ENCODE assay signal across 15 mouse cellular contexts in genomic region chr10:80698605-80699004, GRCm38 (mm10). TPM values are rescaled to one million over a fixed set of nuclear protein-coding genes. Genes with fewer than 3 reads are reported as not detected.
A peak's percentile ranks its signal among the peaks of the same experiment; 100 is the strongest.
DNase-seq lines count a peak whose midpoint lies in the region; ATAC-seq and TF ChIP-seq lines count a peak whose summit lies in the region.
"Had no signal": no experiment of that assay in that cellular context is flagged by ENCODE, and none has a peak within 500 bp of the region (broad histone marks: within the 10 kb centered on the region; RNA-seq: fewer than 3 reads in every experiment).

No protein-coding gene starts in this region.

- no peak for TF ChIP-seq CTCF in CH12.LX (conservative IDR thresholded peaks at IDR 0.05 in 1 of 2, IDR thresholded peaks at IDR 0.05 in 1 of 2; ENCODE audit: low read depth in 2 of 2, low read length in 2 of 2)
- no peak for TF ChIP-seq CTCF in liver, embryonic 14.5 days (IDR thresholded peaks at IDR 0.05; ENCODE audit: low read depth)

- peaks cover 23% of the 10 kb centered on the region for H3K79me2 ChIP-seq in CH12.LX (replicated peaks; ENCODE audit: control insufficient read depth, extremely low read depth, insufficient read depth, poor library complexity, severe bottlenecking)

- TF ChIP-seq RAD21 in CH12.LX (IDR thresholded peaks at IDR 0.05; ENCODE audit: low read depth, low read length), result no peak

- dilution Hi-C loops in CH12.LX (cut with MboI; ENCODE audit: extremely low pct_ligation_motif_present, extremely low pct_unique_long_range_greater_than_20kb, low sequenced_read_pairs), result no loop called here

- H3K27ac ChIP-seq in liver, embryonic 11.5 days (ENCODE audit: low read depth, low read length), result peak overlapping the region; percentile 84
- H3K27ac ChIP-seq in CH12.LX (ENCODE audit: insufficient read depth, low read depth), result peak overlapping the region; percentile 93
- peak overlapping the region; percentile 87 for H3K27ac ChIP-seq in liver, embryonic 14.5 days
- H3K27ac ChIP-seq: forebrain, embryonic 13.5 days; limb, embryonic 12.5 days; midbrain, embryonic 15.5 days had no signal

- H3K9me3 ChIP-seq in erythroblast, embryonic 14.5 days (ENCODE audit: control insufficient read depth, low read length), result no peaks in the 10 kb centered on the region
- H3K9me3 ChIP-seq in liver, embryonic 11.5 days (ENCODE audit: control insufficient read depth, low read length), result no peaks in the 10 kb centered on the region
- no peaks in the 10 kb centered on the region for H3K9me3 ChIP-seq in CH12.LX (replicated peaks; ENCODE audit: low read length)
- no peaks in the 10 kb centered on the region for H3K9me3 ChIP-seq in liver, embryonic 14.5 days (ENCODE audit: control insufficient read depth, low read length)
- H3K9me3 ChIP-seq: forebrain, embryonic 13.5 days; limb, embryonic 12.5 days; midbrain, embryonic 15.5 days had no signal

- H3K4me2 ChIP-seq in liver, embryonic 11.5 days, result peak overlapping the region; percentile 56
- H3K4me2 ChIP-seq in CH12.LX (ENCODE audit: insufficient read depth, low read depth, poor library complexity, severe bottlenecking), result peak overlapping the region; percentile 43
- peak overlapping the region; percentile 74 for H3K4me2 ChIP-seq in liver, embryonic 14.5 days (ENCODE audit: low read depth)
- H3K4me2 ChIP-seq: forebrain, embryonic 13.5 days; limb, embryonic 12.5 days; midbrain, embryonic 15.5 days had no signal

- 74% methylated on average over 9 of the region's 9 CpGs for WGBS in liver, embryonic 11.5 days
- WGBS in liver, embryonic 14.5 days (ENCODE audit: insufficient replicate concordance), result 60% methylated on average over 9 of the region's 9 CpGs

- H3K4me3 ChIP-seq in erythroblast, embryonic 14.5 days (replicated peaks), result peak overlapping the region; percentile 58
- peak overlapping the region; percentile 2; the same call in 1 of the 2 replicates for H3K4me3 ChIP-seq in liver, embryonic 11.5 days (ENCODE audit: low read depth, low read length)
- H3K4me3 ChIP-seq in CH12.LX (replicated peaks in 1 of 3; ENCODE audit: low read depth in 2 of 3, low read length in 2 of 3, poor library complexity in 1 of 3), result peak overlapping the region in 2 of 3 experiments; percentile 27 to 35
- H3K4me3 ChIP-seq in liver, embryonic 14.5 days (ENCODE audit: insufficient read depth in 1 of 2, low read depth in 2 of 2, low read length in 2 of 2), result no peak overlapping the region
- H3K4me3 ChIP-seq: forebrain, embryonic 13.5 days; midbrain, embryonic 15.5 days had no signal

- peaks cover 57% of the 10 kb centered on the region for H3K36me3 ChIP-seq in erythroblast, embryonic 14.5 days (ENCODE audit: control insufficient read depth)
- peaks cover 7% of the 10 kb centered on the region; the same call in 1 of the 2 replicates for H3K36me3 ChIP-seq in liver, embryonic 11.5 days (ENCODE audit: control insufficient read depth, insufficient read depth, low read length)
- peaks cover 0 to 15% of the 10 kb centered on the region in 2 experiments for H3K36me3 ChIP-seq in CH12.LX (replicated peaks in 1 of 2; ENCODE audit: control insufficient read depth in 1 of 2, insufficient read depth in 1 of 2, low read length in 1 of 2)
- no peaks in the 10 kb centered on the region for H3K36me3 ChIP-seq in liver, embryonic 14.5 days (replicated peaks; ENCODE audit: control insufficient read depth, insufficient read depth, low read depth)

- peak overlapping the region; percentile 47; the same call in 1 of the 2 replicates for H3K9ac ChIP-seq in liver, embryonic 11.5 days (ENCODE audit: low read depth, low read length)
- no peak overlapping the region for H3K9ac ChIP-seq in CH12.LX (ENCODE audit: insufficient read depth, low read depth)
- peak overlapping the region; percentile 53 for H3K9ac ChIP-seq in liver, embryonic 14.5 days (replicated peaks)
- H3K9ac ChIP-seq: midbrain, embryonic 15.5 days had no signal

- ATAC-seq in erythroblast, adult 5-6 weeks (replicated peaks; ENCODE audit: low FRiP score, poor library complexity, severe bottlenecking), result no peak
- ATAC-seq in liver, embryonic 11.5 days (replicated peaks; ENCODE audit: low FRiP score), result no peak
- no peak for ATAC-seq in liver, embryonic 14.5 days (ENCODE audit: insufficient read depth)
- ATAC-seq: forebrain, embryonic 13.5 days; midbrain, embryonic 15.5 days had no signal

- TF ChIP-seq EP300 in CH12.LX (IDR thresholded peaks at IDR 0.05; ENCODE audit: low read length), result no peak
- no peak for TF ChIP-seq EP300 in liver, embryonic 14.5 days (IDR thresholded peaks at IDR 0.05; ENCODE audit: low read depth)

- H3K27me3 ChIP-seq in erythroblast, embryonic 14.5 days (ENCODE audit: control insufficient read depth), result no peaks in the 10 kb centered on the region
- no peaks in the 10 kb centered on the region for H3K27me3 ChIP-seq in liver, embryonic 11.5 days (replicated peaks; ENCODE audit: control insufficient read depth, insufficient read depth, low read length)
- H3K27me3 ChIP-seq in CH12.LX (replicated peaks), result no peaks in the 10 kb centered on the region
- H3K27me3 ChIP-seq in liver, embryonic 14.5 days (ENCODE audit: control insufficient read depth, insufficient read depth, low read length), result no peaks in the 10 kb centered on the region
- H3K27me3 ChIP-seq: forebrain, embryonic 13.5 days; limb, embryonic 12.5 days; midbrain, embryonic 15.5 days had no signal

- DNase-seq in liver, embryonic 11.5 days (ENCODE audit: low spot score), result no peak
- DNase-seq in liver (no peak), CH12.LX (ENCODE audit: extremely low read depth) (no peak), MN1 (ENCODE audit: low spot score) (no peak)
- no peak for DNase-seq in liver, embryonic 14.5 days (ENCODE audit: low read depth in 3 of 3, low spot score in 3 of 3)
- no peak for DNase-seq in left cerebral cortex, adult 9 months (ENCODE audit: low spot score in 2 of 2)
- DNase-seq: B cell, adult 2 months; cerebellum, postnatal 10 days; kidney, postnatal 25 days; lung, postnatal 14 days had no signal

- in situ Hi-C loops in CH12.LX (cut with MboI; ENCODE audit: low pct_ligation_motif_present, low pct_unique_long_range_greater_than_20kb, low sequenced_read_pairs), result loop anchor here (25.0 kb wide), 1 partner anchor 261 kb away; the partner anchor contains the start of gene Tcf3

- H3K4me1 ChIP-seq in erythroblast, embryonic 14.5 days (ENCODE audit: control insufficient read depth), result peaks cover 99% of the 10 kb centered on the region
- peaks cover 82% of the 10 kb centered on the region for H3K4me1 ChIP-seq in liver, embryonic 11.5 days (replicated peaks; ENCODE audit: control insufficient read depth, insufficient read depth, low read length)
- H3K4me1 ChIP-seq in CH12.LX (ENCODE audit: control insufficient read depth in 1 of 2, insufficient read depth in 2 of 2), result peaks cover 32 to 69% of the 10 kb centered on the region in 2 experiments
- peaks cover 72 to 74% of the 10 kb centered on the region in 2 experiments for H3K4me1 ChIP-seq in liver, embryonic 14.5 days (replicated peaks; ENCODE audit: control insufficient read depth in 2 of 2, insufficient read depth in 2 of 2, low read length in 1 of 2)

- TF ChIP-seq POLR2A in CH12.LX (IDR thresholded peaks at IDR 0.05; ENCODE audit: low read depth, low read length), result no peak

RNA-seq across cellular contexts. Expression of gene Mob3a, which starts 3.2 kb away (rescaled TPM):
- 1.8 and 2.1 TPM in 2 replicates for polyA plus RNA-seq in erythroblast, embryonic 14.5 days (2012)
- total RNA-seq in erythroblast, adult 5-6 weeks (2015; ENCODE audit: low replicate concordance), result 13.4 and 25.6 TPM in 2 replicates
- total RNA-seq in erythroblast, adult 5-6 weeks (2017; ENCODE audit: low replicate concordance), result 11.0 and 18.2 TPM in 2 replicates
- 56.7 and 57.3 TPM in 2 replicates for polyA plus RNA-seq in liver, embryonic 11.5 days (2014; fragmentation: Nextera tagmentation; extraction: Ambion mirVana)
- total RNA-seq in CH12.LX (2012; rRNA removed) (56.9 and 71.7 TPM in 2 replicates), CH12.LX (2014; rRNA removed) (65.2 and 71.4 TPM in 2 replicates)
- polyA plus RNA-seq in CH12.LX (2012; ENCODE audit: insufficient read length, low read depth), result 75.0 and 84.2 TPM in 2 replicates
- polyA plus RNA-seq in liver, embryonic 14.5 days (2012; rRNA removed), result 13.0 and 15.8 TPM in 2 replicates
- polyA plus RNA-seq in liver, embryonic 14.5 days (2014; fragmentation: Nextera tagmentation; extraction: Ambion mirVana), result 14.2 and 16.0 TPM in 2 replicates

RNA-seq across cellular contexts. Expression of gene Izumo4, which starts 3.4 kb away (rescaled TPM):
- 1.2 and 3.9 TPM in 2 replicates for polyA plus RNA-seq in erythroblast, embryonic 14.5 days (2012)
- 8.6 and 9.8 TPM in 2 replicates for total RNA-seq in erythroblast, adult 5-6 weeks (2015; ENCODE audit: low replicate concordance)
- 1.3 and 2.2 TPM in 2 replicates for total RNA-seq in erythroblast, adult 5-6 weeks (2017; ENCODE audit: low replicate concordance)
- polyA plus RNA-seq in liver, embryonic 11.5 days (2014; fragmentation: Nextera tagmentation; extraction: Ambion mirVana), result 5.7 and 6.8 TPM in 2 replicates
- total RNA-seq in CH12.LX (2012; rRNA removed), result 8.1 and 9.6 TPM in 2 replicates
- 2.7 and 4.3 TPM in 2 replicates for total RNA-seq in CH12.LX (2014; rRNA removed)
- 5.9 TPM in 2 replicates for polyA plus RNA-seq in CH12.LX (2012; ENCODE audit: insufficient read length, low read depth)
- 9.9 and 11.3 TPM in 2 replicates for polyA plus RNA-seq in liver, embryonic 14.5 days (2012; rRNA removed)
- 4.0 and 6.0 TPM in 2 replicates for polyA plus RNA-seq in liver, embryonic 14.5 days (2014; fragmentation: Nextera tagmentation; extraction: Ambion mirVana)

RNA-seq across cellular contexts. Expression of gene Mknk2, which starts 20.7 kb away (rescaled TPM):
- polyA plus RNA-seq in erythroblast, embryonic 14.5 days (2012), result 49.1 and 53.2 TPM in 2 replicates
- total RNA-seq in erythroblast, adult 5-6 weeks (2015; ENCODE audit: low replicate concordance), result 40.2 and 47.4 TPM in 2 replicates
- total RNA-seq in erythroblast, adult 5-6 weeks (2017; ENCODE audit: low replicate concordance), result 28.4 and 40.8 TPM in 2 replicates
- 124 and 128 TPM in 2 replicates for polyA plus RNA-seq in liver, embryonic 11.5 days (2014; fragmentation: Nextera tagmentation; extraction: Ambion mirVana)
- total RNA-seq in CH12.LX (2012; rRNA removed), result 91.5 and 110 TPM in 2 replicates
- total RNA-seq in CH12.LX (2014; rRNA removed), result 121 and 138 TPM in 2 replicates
- 175 and 199 TPM in 2 replicates for polyA plus RNA-seq in CH12.LX (2012; ENCODE audit: insufficient read length, low read depth)
- polyA plus RNA-seq in liver, embryonic 14.5 days (2012; rRNA removed), result 59.7 and 69.1 TPM in 2 replicates
- 58.7 and 74.3 TPM in 2 replicates for polyA plus RNA-seq in liver, embryonic 14.5 days (2014; fragmentation: Nextera tagmentation; extraction: Ambion mirVana)

RNA-seq across cellular contexts. Expression of gene Btbd2, which starts 41.7 kb away (rescaled TPM):
- polyA plus RNA-seq in erythroblast, embryonic 14.5 days (2012), result 2.6 and 3.2 TPM in 2 replicates
- 5.6 and 6.1 TPM in 2 replicates for total RNA-seq in erythroblast, adult 5-6 weeks (2015; ENCODE audit: low replicate concordance)
- 5.6 and 11.4 TPM in 2 replicates for total RNA-seq in erythroblast, adult 5-6 weeks (2017; ENCODE audit: low replicate concordance)
- 38.0 and 38.4 TPM in 2 replicates for polyA plus RNA-seq in liver, embryonic 11.5 days (2014; fragmentation: Nextera tagmentation; extraction: Ambion mirVana)
- total RNA-seq in CH12.LX (2012; rRNA removed) (19.3 and 26.2 TPM in 2 replicates), CH12.LX (2014; rRNA removed) (10.0 and 11.1 TPM in 2 replicates)
- polyA plus RNA-seq in CH12.LX (2012; ENCODE audit: insufficient read length, low read depth), result 18.8 and 19.4 TPM in 2 replicates
- polyA plus RNA-seq in liver, embryonic 14.5 days (2012; rRNA removed), result 8.2 and 11.3 TPM in 2 replicates
- 8.6 and 12.0 TPM in 2 replicates for polyA plus RNA-seq in liver, embryonic 14.5 days (2014; fragmentation: Nextera tagmentation; extraction: Ambion mirVana)

RNA-seq across cellular contexts. Expression of gene Ap3d1, which starts 43.5 kb away (rescaled TPM):
- polyA plus RNA-seq in erythroblast, embryonic 14.5 days (2012), result 2.5 and 2.6 TPM in 2 replicates
- total RNA-seq in erythroblast, adult 5-6 weeks (2015; ENCODE audit: low replicate concordance), result 12.5 and 27.6 TPM in 2 replicates
- total RNA-seq in erythroblast, adult 5-6 weeks (2017; ENCODE audit: low replicate concordance), result 25.9 and 30.5 TPM in 2 replicates
- polyA plus RNA-seq in liver, embryonic 11.5 days (2014; fragmentation: Nextera tagmentation; extraction: Ambion mirVana), result 53.1 and 53.2 TPM in 2 replicates
- total RNA-seq in CH12.LX (2012; rRNA removed) (48.1 and 49.4 TPM in 2 replicates), CH12.LX (2014; rRNA removed) (24.2 and 28.4 TPM in 2 replicates)
- polyA plus RNA-seq in CH12.LX (2012; ENCODE audit: insufficient read length, low read depth), result 46.5 and 57.0 TPM in 2 replicates
- polyA plus RNA-seq in liver, embryonic 14.5 days (2012; rRNA removed), result 24.5 and 26.2 TPM in 2 replicates
- 20.1 and 22.4 TPM in 2 replicates for polyA plus RNA-seq in liver, embryonic 14.5 days (2014; fragmentation: Nextera tagmentation; extraction: Ambion mirVana)

Comparison
In these comparisons a context has a peak if more than half of its experiments do, and no peak if none do; other contexts are left out.
1. H3K4me3 ChIP-seq: peak in erythroblast, embryonic 14.5 days (single experiment), liver, embryonic 11.5 days (single experiment) and CH12.LX (2 of 3); none in liver, embryonic 14.5 days (0 of 2).
2. Peak in every context shown above with its lines, with median percentiles within 50 percentile points of each other: H3K27ac ChIP-seq and H3K4me2 ChIP-seq.